Mouse (Mus musculus) monocyte, adult 5-6 weeks (primary cell): ENCODE results near the gene Mmp20. TPM values are rescaled to one million over a fixed set of nuclear protein-coding genes. Genes with fewer than 3 reads are reported as not detected.

Experiments used
- ATAC-seq: fragments of 153-309, 156-312 bp; replicated peaks from 2 replicates; pipeline ENCODE4 v1.8.0; 2017; ENCODE audit warnings: mild to moderate bottlenecking; ENCODE audit not compliant: low TSS enrichment, insufficient number of reproducible peaks, severe bottlenecking, poor library complexity, low FRiP score
- total RNA-seq: library from RNA; stranded (forward); fragments of 200-1000, 200-491, 200-594 nt; gene quantifications from 3 replicates; pipeline ENCODE4 v1.2.3, GENCODE M21; 2017

The Mmp20 gene
- total RNA-seq, 1 experiment from 2014 or later = not detected

DNA sequence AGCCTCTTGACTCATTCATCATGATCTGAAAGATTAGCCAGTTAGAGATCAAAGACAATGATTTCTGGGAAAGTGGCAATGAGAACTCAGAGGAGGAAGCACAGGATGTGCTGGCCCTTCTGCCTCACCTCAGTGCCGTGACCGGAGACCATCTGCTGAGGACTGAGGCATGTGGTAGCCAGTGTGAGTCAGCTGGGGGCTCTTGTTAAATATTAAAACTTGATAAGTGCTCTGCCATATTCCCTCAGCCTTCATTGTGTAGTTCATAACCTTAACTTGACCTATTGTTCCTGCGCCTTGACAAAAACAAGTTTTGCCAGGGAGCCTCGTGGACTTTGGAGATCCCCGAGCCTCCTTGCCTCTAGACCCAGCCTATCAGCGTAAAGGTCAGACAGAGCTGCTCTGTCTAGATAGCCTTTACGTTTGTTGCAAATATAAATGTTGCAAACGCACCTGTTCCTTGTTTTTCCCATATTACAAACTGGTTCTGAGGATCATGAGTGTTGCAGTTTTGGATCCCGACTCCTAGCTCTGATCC, 54.1 kb downstream of the Mmp20 start:
- no peak for ATAC-seq

DNA sequence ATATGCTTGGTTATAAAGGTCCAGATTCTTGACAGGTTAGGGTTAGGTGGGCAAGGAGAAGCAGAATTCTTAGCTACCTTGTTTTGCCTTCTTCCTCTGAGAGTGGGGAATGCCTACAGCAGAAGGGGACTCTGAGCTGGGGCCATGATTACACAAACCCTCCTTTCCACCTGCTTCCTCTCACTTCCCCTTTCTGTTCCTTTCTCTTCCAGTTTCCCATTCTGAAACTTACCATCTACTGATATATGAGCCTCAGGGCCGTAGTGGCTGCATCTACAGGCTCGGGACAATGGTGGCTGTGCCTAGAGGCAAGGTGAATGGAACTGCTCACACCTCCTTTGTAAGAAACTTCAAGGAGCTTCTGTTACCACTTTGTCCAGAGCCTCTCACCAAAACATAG, 58.0 kb downstream of the Mmp20 start:
- no peak for ATAC-seq

DNA sequence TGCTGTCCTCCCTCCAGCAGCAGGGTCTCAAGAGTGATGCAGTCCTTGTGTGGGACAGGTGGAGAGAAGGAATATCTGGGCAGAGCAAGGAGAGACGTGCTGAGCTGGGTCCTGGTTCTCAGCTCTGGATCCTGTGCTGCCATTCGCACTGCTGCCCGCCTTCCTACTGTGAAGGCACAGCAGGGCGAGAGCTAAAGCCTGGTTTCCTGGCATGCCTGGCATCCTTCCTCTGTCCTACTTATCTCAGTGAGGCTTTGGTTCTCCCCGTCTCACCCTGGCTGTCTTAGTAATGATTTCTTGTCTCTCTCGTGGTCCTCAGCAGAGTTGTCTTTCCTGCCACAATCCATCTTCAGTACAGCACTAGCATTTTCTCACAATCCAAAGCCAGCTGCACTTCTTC, 61.8 kb downstream of the Mmp20 start:
- ATAC-seq = no peak

DNA sequence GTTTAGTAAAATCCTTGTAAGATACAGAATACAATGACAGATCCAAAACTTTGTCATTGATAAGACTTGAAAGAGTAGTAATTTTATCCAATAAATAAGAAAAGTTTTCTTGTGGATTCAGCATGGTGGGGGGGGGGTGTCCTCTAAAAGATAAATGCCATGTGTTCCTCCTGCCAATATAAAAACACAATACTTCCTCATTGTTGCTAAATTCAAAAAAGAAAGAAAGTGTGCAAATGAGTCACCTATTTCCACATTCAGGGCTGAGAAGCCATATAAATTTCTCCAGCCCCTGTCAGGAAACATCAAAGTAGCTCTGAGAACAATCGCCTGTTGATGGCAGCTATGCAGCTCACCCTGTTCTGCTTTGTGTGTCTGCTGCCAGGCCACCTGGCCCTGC, 63.8 kb downstream of the Mmp20 start, which contains the start of gene Mmp7:
Gene Mmp7 (plus strand): TSS at position 301 of the 400 bp plus-strand sequence.
- ATAC-seq = no peak

DNA sequence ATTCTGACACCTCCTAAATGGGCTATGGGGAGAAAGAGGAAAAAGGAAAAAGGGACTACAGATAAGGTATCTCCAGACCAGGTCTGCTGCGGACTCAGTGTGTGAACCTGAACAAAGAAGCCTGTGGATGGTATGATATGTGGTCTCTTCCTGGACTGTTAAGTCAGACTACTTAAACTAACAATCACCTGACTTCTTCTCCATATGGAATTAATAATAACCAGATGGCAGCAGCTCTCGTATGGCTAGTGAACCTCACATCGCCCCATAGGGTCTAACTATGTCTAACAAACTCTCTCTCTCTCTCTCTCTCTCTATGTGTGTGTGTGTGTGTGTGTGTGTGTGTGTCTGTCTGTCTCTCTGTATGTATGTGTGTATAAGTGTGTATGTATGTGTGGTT, 65.9 kb downstream of the Mmp20 start:
- ATAC-seq = no peak

DNA sequence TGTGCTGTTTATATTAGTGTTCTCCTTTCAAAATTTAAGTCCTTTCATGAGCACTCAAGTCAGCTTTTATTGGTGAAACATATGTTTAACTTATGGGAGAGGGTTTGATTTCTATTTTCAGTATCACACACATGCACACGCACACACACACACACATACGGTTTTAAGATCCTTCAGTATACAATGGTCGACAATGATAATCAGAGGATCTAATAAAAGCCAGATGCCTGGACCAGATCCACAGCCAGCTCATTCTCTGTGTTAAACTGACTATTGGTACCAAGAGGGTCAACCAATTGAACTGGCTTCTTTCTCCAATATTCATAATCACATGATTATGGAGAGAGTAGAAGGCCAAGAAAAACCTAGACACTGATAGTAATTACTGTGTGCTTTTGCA, 67.6 kb downstream of the Mmp20 start:
- no peak for ATAC-seq

GRCm38 (mm10) chr9:7708698-7709097, 80.7 kb downstream of the Mmp20 start:
- ATAC-seq = no peak

DNA sequence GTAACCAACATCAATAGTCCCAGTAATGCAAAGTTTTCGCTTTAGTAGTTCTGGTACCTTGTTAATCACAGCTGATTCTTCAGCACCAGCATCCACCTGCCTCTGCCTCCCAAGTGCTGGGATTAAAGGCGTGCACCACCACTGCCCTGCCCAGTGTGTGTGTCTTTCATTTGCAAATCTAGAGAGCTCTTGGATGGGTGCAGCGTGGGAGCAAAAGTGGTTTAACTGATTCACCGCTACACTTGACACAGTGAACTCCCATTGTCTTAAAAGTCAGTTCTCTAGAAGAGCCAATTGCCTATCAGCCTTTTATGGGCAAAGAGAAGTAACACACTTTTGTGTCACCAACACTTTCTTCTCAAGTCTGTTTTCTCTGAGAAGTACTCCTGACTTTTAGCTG, 83.2 kb downstream of the Mmp20 start:
- ATAC-seq = no peak

- peak; percentile 63; the same call in 1 of the 2 replicates for ATAC-seq
These were observed 86.3 kb downstream of the Mmp20 start for GRCm38 (mm10) chr9:7714062-7714907.

DNA sequence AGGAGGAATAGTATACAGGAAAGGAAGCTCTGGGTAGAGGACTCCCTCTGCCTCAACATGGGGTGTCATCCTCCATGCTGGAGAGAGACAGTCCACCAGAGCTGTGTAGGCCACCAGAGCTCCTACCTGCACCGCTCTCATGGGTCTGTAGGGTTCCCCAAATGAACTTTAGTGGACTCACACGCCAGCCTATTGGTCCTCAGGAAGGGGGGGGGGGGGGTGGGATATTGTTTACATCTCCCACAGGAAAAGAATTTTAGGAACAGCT, 86.8 kb downstream of the Mmp20 start:
- ATAC-seq = 0 out of 2 replicates have a peak, but pooled peaks have one; percentile 17

GRCm38 (mm10) chr9:7721543-7721942, 93.5 kb downstream of the Mmp20 start:
- ATAC-seq = no peak

Other genes starting within 250 kb of the Mmp20 start
- gene Mmp1b, start 240.2 kb upstream of the Mmp20 start, total RNA-seq = not detected in 3 replicates
- not detected in 3 replicates for gene Mmp3, start 182.4 kb upstream of the Mmp20 start, total RNA-seq
- gene Mmp10, start 125.9 kb upstream of the Mmp20 start, total RNA-seq = not detected in 3 replicates
- gene Mmp8, start 69.8 kb upstream of the Mmp20 start, total RNA-seq = 1.5 to 1.7 TPM in 2 of 3 replicates, not detected in the other
- gene Mmp27, start 56.8 kb upstream of the Mmp20 start, total RNA-seq = not detected in 3 replicates
- not detected in 3 replicates for gene Mmp7, start 63.9 kb downstream of the Mmp20 start, total RNA-seq
- gene Tmem123, start 135.8 kb downstream of the Mmp20 start, total RNA-seq = 179 to 196 TPM (median 187 TPM) in 3 replicates
- gene Birc2, start 208.8 kb downstream of the Mmp20 start, total RNA-seq = 79.5 to 117 TPM (median 103 TPM) in 3 replicates
- 352 to 549 TPM (median 444 TPM) in 3 replicates for gene Birc3, start 245.0 kb downstream of the Mmp20 start, total RNA-seq